Mouse (Mus musculus): ENCODE measurements around the gene Lrp1. TPM values are rescaled to one million over a fixed set of nuclear protein-coding genes. Genes with fewer than 3 reads are reported as not detected.
A peak's percentile ranks its signal among the peaks of the same experiment; 100 is the strongest.

The Lrp1 gene
- total and polyA plus RNA-seq, 3 experiments: 3.1 to 51.2 (median 11.8) TPM

- no peak overlapping the region for H3K4me3 ChIP-seq (replicated peaks in 1 of 3; ENCODE audit: low read depth in 2 of 3, low read length in 2 of 3, poor library complexity in 1 of 3)
- DNase-seq (ENCODE audit: extremely low read depth): no peak
- in situ Hi-C loops (cut with MboI; ENCODE audit: low pct_ligation_motif_present, low pct_unique_long_range_greater_than_20kb, low sequenced_read_pairs): no loop called here
- no peak overlapping the region for H3K9ac ChIP-seq (ENCODE audit: insufficient read depth, low read depth)
- H3K4me2 ChIP-seq (ENCODE audit: insufficient read depth, low read depth, poor library complexity, severe bottlenecking): no peak overlapping the region
- peaks cover 58% of the 10 kb centered on the region for H3K27me3 ChIP-seq (replicated peaks)
- dilution Hi-C loops (cut with MboI; ENCODE audit: extremely low pct_ligation_motif_present, extremely low pct_unique_long_range_greater_than_20kb, low sequenced_read_pairs): no loop called here
- H3K9me3 ChIP-seq (replicated peaks; ENCODE audit: low read length): peaks cover 3% of the 10 kb centered on the region
- H3K27ac ChIP-seq (ENCODE audit: insufficient read depth, low read depth): no peak overlapping the region
- no peaks in the 10 kb centered on the region for H3K79me2 ChIP-seq (replicated peaks; ENCODE audit: control insufficient read depth, extremely low read depth, insufficient read depth, poor library complexity, severe bottlenecking)
- H3K36me3 ChIP-seq (replicated peaks in 1 of 2; ENCODE audit: control insufficient read depth in 1 of 2, insufficient read depth in 1 of 2, low read length in 1 of 2): peaks cover 9 to 13% of the 10 kb centered on the region in 2 experiments
- no peak for TF ChIP-seq ZNF384 (IDR thresholded peaks at IDR 0.05; ENCODE audit: low read depth, low read length)
- TF ChIP-seq SIN3A (IDR thresholded peaks at IDR 0.05; ENCODE audit: low read length): no peak
- TF ChIP-seq MAX (IDR thresholded peaks at IDR 0.05; ENCODE audit: low read length): no peak
- no peak for TF ChIP-seq BHLHE40 (IDR thresholded peaks at IDR 0.05; ENCODE audit: low read depth, low read length)
- TF ChIP-seq HCFC1 (IDR thresholded peaks at IDR 0.05; ENCODE audit: low read depth, low read length): no peak
- TF ChIP-seq UBTF (IDR thresholded peaks at IDR 0.05; ENCODE audit: low read depth, low read length): no peak
- TF ChIP-seq JUND (conservative IDR thresholded peaks at IDR 0.05; ENCODE audit: low read depth, low read length): no peak
- no peak for TF ChIP-seq POLR2A (IDR thresholded peaks at IDR 0.05; ENCODE audit: low read depth, low read length)
- no peak for TF ChIP-seq MAZ (IDR thresholded peaks at IDR 0.05; ENCODE audit: low read depth, low read length)
- no peak for TF ChIP-seq MAFK (IDR thresholded peaks at IDR 0.05; ENCODE audit: insufficient replicate concordance, low read length)
- no peak for TF ChIP-seq IRF4 (IDR thresholded peaks at IDR 0.05; ENCODE audit: low read depth, low read length)
- TF ChIP-seq ETS1 (conservative IDR thresholded peaks at IDR 0.05; ENCODE audit: low read depth, low read length): no peak
- TF ChIP-seq ZMIZ1 (IDR thresholded peaks at IDR 0.05; ENCODE audit: low read depth, low read length): no peak
- TF ChIP-seq ZC3H11A (IDR thresholded peaks at IDR 0.05; ENCODE audit: low read depth, low read length): no peak
- peaks cover 23 to 39% of the 10 kb centered on the region in 2 experiments for H3K4me1 ChIP-seq (ENCODE audit: control insufficient read depth in 1 of 2, insufficient read depth in 2 of 2)
Observed at GRCm38 (mm10) chr10:127534929-127535384, 86.0 kb downstream of the Lrp1 start.

GRCm38 (mm10) chr10:127534036-127534928 is 86.7 kb downstream of the Lrp1 start, which contains the start of gene Nxph4:
TSS of gene Nxph4 (minus strand) at chr10:127534559.
- peaks cover 3% of the 10 kb centered on the region for H3K9me3 ChIP-seq (replicated peaks; ENCODE audit: low read length)
- H3K27me3 ChIP-seq (replicated peaks): peaks cover 65% of the 10 kb centered on the region
- H3K79me2 ChIP-seq (replicated peaks; ENCODE audit: control insufficient read depth, extremely low read depth, insufficient read depth, poor library complexity, severe bottlenecking): no peaks in the 10 kb centered on the region
- peak within 1 kb of the TSS in 1 of 3 experiments; percentile 55 for H3K4me3 ChIP-seq (replicated peaks in 1 of 3; ENCODE audit: low read depth in 2 of 3, low read length in 2 of 3, poor library complexity in 1 of 3)
- H3K27ac ChIP-seq (ENCODE audit: insufficient read depth, low read depth): no peak within 1 kb of the TSS
- no peak for DNase-seq (ENCODE audit: extremely low read depth)
- peak in 1 of 2 experiments; percentile 11; a peak in 1 of 4 replicates for TF ChIP-seq CTCF (conservative IDR thresholded peaks at IDR 0.05 in 1 of 2, IDR thresholded peaks at IDR 0.05 in 1 of 2; ENCODE audit: low read depth in 2 of 2, low read length in 2 of 2)
- TF ChIP-seq UBTF (IDR thresholded peaks at IDR 0.05; ENCODE audit: low read depth, low read length): no peak
- H3K4me1 ChIP-seq (ENCODE audit: control insufficient read depth in 1 of 2, insufficient read depth in 2 of 2): peaks cover 23 to 39% of the 10 kb centered on the region in 2 experiments
- in situ Hi-C loops (cut with MboI; ENCODE audit: low pct_ligation_motif_present, low pct_unique_long_range_greater_than_20kb, low sequenced_read_pairs) (no loop called here), dilution Hi-C loops (cut with MboI; ENCODE audit: extremely low pct_ligation_motif_present, extremely low pct_unique_long_range_greater_than_20kb, low sequenced_read_pairs) (no loop called here)
- peak within 1 kb of the TSS; percentile 80 for H3K4me2 ChIP-seq (ENCODE audit: insufficient read depth, low read depth, poor library complexity, severe bottlenecking)
- H3K9ac ChIP-seq (ENCODE audit: insufficient read depth, low read depth): peak within 1 kb of the TSS; percentile 1; the same call in 1 of the 2 replicates
- H3K36me3 ChIP-seq (replicated peaks in 1 of 2; ENCODE audit: control insufficient read depth in 1 of 2, insufficient read depth in 1 of 2, low read length in 1 of 2): peaks cover 4 to 8% of the 10 kb centered on the region in 2 experiments
